Mouse (Mus musculus) MEL (cell line): ENCODE data around the gene Nup214.

Experiments used
- BHLHE40 ChIP-seq: IDR thresholded peaks from 2 replicates; pipeline ENCODE4 v1.6.1; 2012; ENCODE audit warnings: low read depth, mild to moderate bottlenecking, inconsistent platforms, low read length, improper control_type of control experiment, borderline replicate concordance
- CTCF ChIP-seq, 3 experiments: IDR thresholded peaks in 2 of 3; conservative IDR thresholded peaks in 1 of 3; 2 replicates each; pipeline ENCODE4 v1.5.1; 2011 to 2012; ENCODE audit warnings: low read length in 3 of 3, low read depth in 2 of 3, mild to moderate bottlenecking in 2 of 3, improper control_type of control experiment in 1 of 3, inconsistent platforms in 1 of 3, mixed read lengths in 1 of 3, moderate library complexity in 1 of 3; ENCODE audit not compliant: control insufficient read depth in 1 of 3, insufficient read depth in 1 of 3, poor library complexity in 1 of 3, severe bottlenecking in 1 of 3
- EP300 ChIP-seq, 2 experiments: IDR thresholded peaks; 2 replicates each; pipeline ENCODE4 v1.6.1; 2011; ENCODE audit warnings: improper control_type of control experiment in 2 of 2, low read length in 2 of 2, low read depth in 1 of 2, mild to moderate bottlenecking in 1 of 2
- KAT2A ChIP-seq: conservative IDR thresholded peaks from 2 replicates; pipeline ENCODE4 v1.6.1; 2012; ENCODE audit warnings: low read depth, low read length, improper control_type of control experiment, inconsistent platforms
- MAZ ChIP-seq: IDR thresholded peaks from 2 replicates; pipeline ENCODE4 v1.6.1; 2012; ENCODE audit warnings: low read depth, mild to moderate bottlenecking, inconsistent platforms, low read length, improper control_type of control experiment
- POLR2A ChIP-seq, 2 experiments: IDR thresholded peaks; 2 replicates each; pipeline ENCODE4 v1.6.1; 2011 to 2012; ENCODE audit warnings: low read length in 2 of 2, mild to moderate bottlenecking in 2 of 2, control low read depth in 1 of 2, improper control_type of control experiment in 1 of 2, low read depth in 1 of 2, moderate library complexity in 1 of 2; ENCODE audit not compliant: control insufficient read depth in 1 of 2, insufficient read depth in 1 of 2, poor library complexity in 1 of 2
- TAL1 ChIP-seq: IDR thresholded peaks from 2 replicates; pipeline ENCODE4 v1.6.1; 2012; ENCODE audit warnings: mild to moderate bottlenecking, inconsistent platforms, low read length, moderate library complexity, mixed read lengths
- USF1 ChIP-seq: IDR thresholded peaks from 2 replicates; pipeline ENCODE4 v1.6.1; 2014; ENCODE audit warnings: low read depth, mild to moderate bottlenecking, inconsistent platforms, low read length, improper control_type of control experiment, moderate library complexity
- ZC3H11A ChIP-seq: IDR thresholded peaks from 2 replicates; pipeline ENCODE4 v1.6.1; 2012; ENCODE audit warnings: low read depth, mild to moderate bottlenecking, inconsistent platforms, low read length, improper control_type of control experiment

GRCm38 (mm10) chr2:31948392-31948791, 25.8 kb upstream of the Nup214 start:
- no peak for TF ChIP-seq BHLHE40
- TF ChIP-seq ZC3H11A = no peak
- TF ChIP-seq USF1 = no peak
- TF ChIP-seq TAL1 = no peak
- no peak for TF ChIP-seq MAZ
- no peak for TF ChIP-seq CTCF (IDR thresholded peaks at IDR 0.05 in 2 of 3, conservative IDR thresholded peaks at IDR 0.05 in 1 of 3; ENCODE audit: control insufficient read depth in 1 of 3, insufficient read depth in 1 of 3, low read depth in 2 of 3, low read length in 3 of 3, poor library complexity in 1 of 3, severe bottlenecking in 1 of 3)
- no peak for TF ChIP-seq EP300 (IDR thresholded peaks at IDR 0.05; ENCODE audit: low read depth in 1 of 2, low read length in 2 of 2)
- TF ChIP-seq POLR2A (IDR thresholded peaks at IDR 0.05; ENCODE audit: control insufficient read depth in 1 of 2, insufficient read depth in 1 of 2, low read depth in 1 of 2, low read length in 2 of 2, poor library complexity in 1 of 2) = no peak
- no peak for TF ChIP-seq KAT2A
